Mouse (Mus musculus) regulatory T cell (primary cell): ENCODE measurements at regions not wholly inside any gene's neighbourhood (a gene's known extent, or its start where the extent isn't known, plus 50 kb on each side); places are given as distances from the start of the nearest gene placed in this dataset.

ENCODE experiments used
- in situ Hi-C: fragments of 300-600 bp; cut with MboI, MseI; formaldehyde crosslinking; loops from one replicate; pipeline ENCODE4 v1.15.1; 2025; ENCODE audit warnings: high pct_unique_total_duplicates

DNA sequence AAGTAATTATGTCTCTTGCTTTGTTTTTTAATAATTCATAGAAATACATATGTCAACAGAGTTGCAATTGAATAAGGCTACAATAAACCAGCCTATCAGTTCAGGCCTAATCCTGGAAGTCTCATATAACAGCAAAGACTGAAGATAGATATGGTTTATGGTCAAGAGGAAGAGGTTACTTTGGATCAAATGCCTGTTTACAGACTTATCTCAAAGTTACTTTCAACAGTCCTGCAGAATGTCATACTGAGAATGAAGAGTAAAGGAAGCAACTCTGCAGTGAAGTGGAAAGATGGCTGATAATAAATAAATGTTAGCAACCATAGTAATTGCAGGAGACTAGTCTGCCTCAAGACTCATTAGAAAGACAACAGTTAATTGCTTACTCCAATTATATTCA, 684.8 kb upstream of the Vstm2a start:
- in situ Hi-C loops: no loop called here

DNA sequence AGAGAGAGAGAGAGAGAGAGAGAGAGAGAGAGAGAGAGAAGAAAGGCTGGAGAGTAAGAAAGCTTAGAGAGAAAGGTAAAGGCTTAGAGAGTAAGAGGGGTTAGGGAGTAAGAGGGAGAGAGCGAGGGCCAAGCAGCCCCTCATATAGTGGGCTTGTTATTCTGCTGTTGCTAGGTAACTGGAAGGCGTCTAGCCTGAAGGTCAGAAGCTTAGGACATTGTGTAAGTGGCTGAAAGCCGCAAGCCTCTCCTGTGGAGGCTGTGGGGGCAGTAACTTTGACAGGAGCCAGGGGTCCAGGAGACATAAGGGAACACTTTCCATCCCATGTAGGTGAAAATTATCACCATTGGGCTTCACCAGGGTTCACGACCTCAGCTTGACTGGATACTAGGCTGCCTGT, 637.6 kb upstream of the Vstm2a start:
- in situ Hi-C loops: no loop called here

DNA sequence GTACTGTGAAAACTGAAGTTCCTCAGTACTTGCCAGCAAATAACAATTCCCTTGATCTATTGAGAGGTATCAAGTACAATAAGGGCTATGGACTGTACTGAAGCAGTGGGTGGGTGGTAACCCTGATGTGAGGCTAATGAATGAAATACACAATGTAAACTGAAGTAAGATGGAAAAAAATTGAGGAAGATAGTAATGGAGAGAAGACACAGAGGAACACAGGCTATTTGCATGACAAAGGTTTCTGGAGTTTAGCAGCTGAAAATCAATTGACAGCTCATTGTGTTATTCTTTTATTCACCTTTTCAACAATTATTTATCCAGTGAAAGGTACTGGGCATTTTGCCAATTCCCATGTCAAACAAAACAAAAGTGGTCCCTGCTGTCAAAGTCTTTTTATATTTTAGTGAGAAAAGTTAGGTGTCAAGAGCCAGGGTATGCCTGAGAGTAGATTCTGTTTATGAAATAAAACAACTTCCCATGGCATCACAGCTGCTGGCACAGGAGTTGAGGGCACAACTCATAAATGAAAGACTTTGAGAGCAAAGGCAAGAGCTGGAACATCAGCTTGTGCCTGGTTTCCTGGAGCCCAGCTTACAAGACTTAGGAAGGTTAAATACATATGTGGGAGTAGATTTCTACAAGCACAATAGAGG, 608.4 kb upstream of the Vstm2a start:
- in situ Hi-C loops: no loop called here

DNA sequence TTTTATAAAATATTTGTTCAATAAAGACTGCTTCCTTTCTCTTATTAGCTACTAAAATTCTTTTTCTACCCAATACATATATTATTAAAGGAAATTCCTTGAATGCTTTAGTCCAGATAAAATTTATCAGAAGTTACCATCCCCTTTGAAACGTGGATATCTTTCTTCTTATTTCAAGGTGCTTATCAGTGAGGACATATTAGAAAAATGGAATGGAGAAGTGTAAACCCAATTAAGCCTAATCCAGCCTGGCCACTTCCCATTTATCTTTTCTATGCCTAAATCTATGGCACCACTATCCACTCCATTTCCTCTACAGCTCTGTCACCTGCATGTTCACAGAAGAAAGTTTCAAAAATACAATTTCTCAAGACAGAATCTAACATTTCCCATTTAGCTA, 568.5 kb upstream of the Vstm2a start:
- in situ Hi-C loops: no loop called here

DNA sequence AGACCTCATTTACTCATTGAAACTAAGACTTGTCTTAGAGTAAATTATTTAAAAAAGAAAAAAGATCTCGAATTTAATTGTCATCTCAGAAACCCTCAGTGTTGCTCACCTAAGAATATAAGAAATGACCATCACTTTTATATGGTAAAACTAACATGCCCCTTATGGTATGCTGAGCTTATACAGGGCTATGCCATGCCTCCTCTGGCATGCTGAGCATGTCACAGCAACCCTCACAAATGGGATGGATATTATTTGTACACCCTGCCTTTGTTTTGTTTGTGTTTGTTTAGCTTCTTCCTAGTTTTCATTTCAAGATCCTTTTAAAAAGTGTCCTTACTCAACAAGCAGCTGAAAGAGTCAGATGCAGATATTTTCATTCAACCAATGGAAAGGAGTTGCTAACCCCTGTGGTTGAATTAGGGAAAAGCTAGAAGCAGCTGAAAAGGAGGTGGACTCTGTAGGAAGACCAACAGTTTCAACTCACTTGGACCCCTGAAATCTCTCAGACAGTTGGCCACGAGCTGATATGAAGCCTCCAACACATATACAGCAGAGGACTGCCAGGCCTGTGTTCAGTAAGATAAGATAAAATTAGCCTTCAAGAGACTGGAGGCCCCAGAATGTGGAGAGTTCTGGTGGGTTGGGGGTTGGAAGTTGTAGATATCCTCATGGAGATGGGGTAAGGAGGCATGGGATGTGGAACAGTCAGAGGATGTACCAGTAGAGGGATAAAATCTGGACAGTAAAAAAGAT, 559.3 kb upstream of the Vstm2a start:
- in situ Hi-C loops: no loop called here

DNA sequence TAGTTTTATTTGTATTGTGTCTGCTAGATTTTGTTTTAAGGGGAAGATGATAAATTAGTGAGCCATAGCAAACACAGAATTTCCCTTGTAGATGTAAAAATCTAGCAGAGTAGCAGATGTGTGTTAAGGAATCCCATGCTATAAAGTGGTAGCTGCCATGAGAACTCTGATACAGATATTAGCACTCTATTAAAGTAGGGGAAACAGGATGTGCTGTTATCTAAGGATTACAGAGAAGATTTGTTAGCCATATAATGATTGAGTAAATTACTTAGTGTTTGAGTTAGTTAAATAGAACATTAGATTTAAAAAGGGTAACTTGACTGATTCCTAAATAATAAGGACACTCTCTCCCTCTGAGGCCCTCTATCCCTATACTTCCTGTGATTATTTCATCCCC, 541.5 kb upstream of the Vstm2a start:
- in situ Hi-C loops: no loop called here

DNA sequence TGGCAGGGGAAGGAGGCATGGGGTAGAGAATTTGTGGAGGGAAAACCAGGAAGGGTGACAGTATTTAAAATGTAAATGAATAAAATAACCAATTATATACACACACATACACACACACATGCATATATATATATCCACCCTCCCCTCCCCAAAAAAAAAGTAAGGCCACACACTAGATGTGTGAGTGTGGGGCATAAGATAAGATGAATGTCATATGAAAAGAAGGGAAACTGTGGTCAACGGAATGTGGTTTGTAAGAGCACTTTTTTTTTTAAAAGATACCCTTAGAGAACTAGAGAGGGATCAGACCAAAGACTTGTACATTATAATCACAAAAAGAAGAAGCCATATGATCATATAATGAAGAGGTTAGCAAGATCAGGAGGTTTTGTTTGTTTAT, 540.0 kb upstream of the Vstm2a start:
- in situ Hi-C loops: no loop called here

DNA sequence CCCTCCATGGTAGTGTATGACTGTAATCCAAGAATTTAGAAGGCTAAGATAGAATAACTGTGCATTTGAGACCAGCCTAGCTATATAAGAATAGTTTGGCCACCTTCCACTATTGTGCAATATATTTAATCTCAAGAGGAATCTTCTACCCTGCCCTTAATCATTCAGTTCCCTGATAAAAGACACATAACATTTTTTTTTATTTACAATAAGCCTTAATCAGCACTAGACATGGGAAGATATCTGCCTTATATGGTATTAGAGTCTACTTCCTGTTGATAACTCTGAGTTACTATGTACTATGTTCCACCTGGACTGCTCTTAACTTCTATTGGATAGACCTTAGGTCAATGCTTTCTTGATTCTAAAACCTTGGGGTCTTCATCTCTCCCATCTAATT, 519.9 kb upstream of the Vstm2a start:
- in situ Hi-C loops: no loop called here

DNA sequence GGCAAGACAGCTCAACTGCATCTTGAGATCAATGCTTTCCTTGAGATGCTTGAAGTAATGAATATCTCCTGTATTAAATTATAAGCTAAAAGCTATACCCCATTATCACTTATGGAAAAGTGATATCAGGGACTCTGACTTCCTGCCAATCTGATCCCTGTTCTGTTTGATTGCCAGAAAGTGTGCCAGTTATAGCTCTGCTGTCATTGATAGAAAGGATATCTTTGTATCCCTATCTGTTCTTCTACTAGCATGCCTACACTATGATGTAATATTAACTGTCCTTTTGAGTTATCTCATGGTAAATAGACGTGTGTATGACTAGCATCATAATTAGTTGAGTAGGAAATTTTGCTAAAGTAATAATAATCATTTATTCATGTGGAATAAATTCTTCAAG, 501.5 kb upstream of the Vstm2a start:
- in situ Hi-C loops: loop anchor here (5.0 kb wide), 1 partner anchor 51 kb away; no protein-coding TSS in a partner anchor

DNA sequence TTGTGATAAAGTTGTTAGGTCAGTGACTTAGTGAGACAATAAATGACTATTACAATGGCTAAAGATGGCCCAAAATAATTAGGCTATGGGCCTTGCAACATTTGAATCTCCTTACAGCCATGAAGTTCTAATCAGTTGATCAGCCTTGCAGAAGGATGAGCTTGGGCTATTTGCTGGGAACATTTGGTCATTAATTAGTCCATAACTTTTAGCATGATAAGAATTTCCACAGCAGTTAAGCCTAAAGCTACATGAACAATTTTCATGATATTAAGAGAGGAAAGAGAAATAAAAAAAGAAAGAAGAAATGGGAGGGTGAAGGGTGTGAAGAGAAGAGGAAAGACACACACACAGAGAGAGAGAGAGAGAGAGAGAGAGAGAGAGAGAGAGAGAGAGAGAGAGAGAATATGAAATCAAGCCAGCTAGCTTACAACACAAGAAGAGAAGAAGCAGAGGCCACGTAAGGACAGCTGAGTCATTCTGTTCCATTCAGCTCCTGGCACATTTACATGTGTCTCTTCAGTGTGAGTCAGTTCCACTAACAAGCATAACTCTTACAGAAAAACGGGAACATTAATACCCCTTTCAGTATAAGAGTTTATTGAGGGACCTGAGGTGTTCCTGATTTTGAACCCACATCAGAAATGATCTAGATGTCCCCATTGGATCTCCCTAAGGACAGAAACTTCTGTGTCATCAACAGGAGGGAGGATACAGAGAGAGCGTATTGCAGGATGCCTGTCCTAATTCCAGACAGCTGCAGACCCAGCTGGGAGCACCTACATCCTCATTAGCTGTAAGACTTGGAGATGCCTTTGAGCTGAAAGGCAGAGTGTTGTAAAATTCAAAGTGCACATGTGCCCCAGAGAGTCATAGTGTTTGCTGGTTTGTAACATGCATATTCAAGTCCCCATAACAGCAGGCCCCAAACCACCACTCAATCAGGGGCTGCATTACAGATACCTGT, 487.6 kb upstream of the Vstm2a start:
- in situ Hi-C loops: no loop called here
